In genomic region chr13:8457831-8458230, GRCm38 (mm10) we compare ENCODE assay signal across 28 mouse cellular contexts.
A peak's percentile ranks its signal among the peaks of the same experiment; 100 is the strongest.
DNase-seq lines count a peak whose midpoint lies in the region; ATAC-seq lines count a peak whose summit lies in the region.
"Had no signal": no experiment of that assay in that cellular context is flagged by ENCODE, and none has a peak within 500 bp of the region (broad histone marks: within the 10 kb centered on the region; RNA-seq: fewer than 3 reads in every experiment).

No protein-coding gene starts in this region.

- H3K36me3 ChIP-seq in embryonic facial prominence, embryonic 13.5 days, result no peaks in the 10 kb centered on the region
- H3K36me3 ChIP-seq in embryonic facial prominence, embryonic 10.5 days (replicated peaks), result no peaks in the 10 kb centered on the region
- H3K36me3 ChIP-seq: embryonic facial prominence, embryonic 12.5 days; heart, embryonic 10.5 days; heart, embryonic 13.5 days; intestine, embryonic 15.5 days had no signal

- H3K4me1 ChIP-seq in embryonic facial prominence, embryonic 13.5 days, result no peaks in the 10 kb centered on the region
- H3K4me1 ChIP-seq in embryonic facial prominence, embryonic 10.5 days, result no peaks in the 10 kb centered on the region
- H3K4me1 ChIP-seq: embryonic facial prominence, embryonic 12.5 days; forebrain, embryonic 13.5 days; heart, embryonic 10.5 days; heart, embryonic 13.5 days; intestine, embryonic 15.5 days had no signal

- H3K4me3 ChIP-seq in embryonic facial prominence, embryonic 13.5 days, result no peak overlapping the region
- no peak overlapping the region for H3K4me3 ChIP-seq in embryonic facial prominence, embryonic 10.5 days
- H3K4me3 ChIP-seq: embryonic facial prominence, embryonic 12.5 days; erythroblast, embryonic 14.5 days; forebrain, embryonic 13.5 days; heart, adult 2 months; heart, embryonic 10.5 days; heart, embryonic 13.5 days; intestine, embryonic 15.5 days had no signal

- 0 out of 2 replicates have a peak overlapping the region, but pooled peaks have one; percentile 7 for H3K27ac ChIP-seq in embryonic facial prominence, embryonic 13.5 days
- no peak overlapping the region for H3K27ac ChIP-seq in embryonic facial prominence, embryonic 10.5 days (replicated peaks)
- H3K27ac ChIP-seq: embryonic facial prominence, embryonic 12.5 days; forebrain, embryonic 13.5 days; heart, adult 2 months; heart, embryonic 10.5 days; heart, embryonic 13.5 days; hindbrain, embryonic 14.5 days; hindbrain, postnatal 0 days; intestine, embryonic 15.5 days had no signal

- no peaks in the 10 kb centered on the region for H3K9me3 ChIP-seq in embryonic facial prominence, embryonic 13.5 days
- H3K9me3 ChIP-seq in embryonic facial prominence, embryonic 10.5 days, result no peaks in the 10 kb centered on the region
- H3K9me3 ChIP-seq: embryonic facial prominence, embryonic 12.5 days; forebrain, embryonic 13.5 days; heart, embryonic 10.5 days; heart, embryonic 13.5 days; intestine, embryonic 15.5 days had no signal

- H3K4me2 ChIP-seq in embryonic facial prominence, embryonic 13.5 days, result no peak overlapping the region
- H3K4me2 ChIP-seq: embryonic facial prominence, embryonic 12.5 days; forebrain, embryonic 13.5 days; heart, embryonic 13.5 days; hindbrain, embryonic 14.5 days; intestine, embryonic 15.5 days had no signal

- DNase-seq in embryonic facial prominence, embryonic 10.5 days (ENCODE audit: low spot score), result no peak
- peak; percentile 1 for DNase-seq in thymus, postnatal 25 days
- DNase-seq in thymus, postnatal 4 days, result no peak
- peak; percentile 32 for DNase-seq in naive thymus-derived CD4-positive, alpha-beta T cell, adult 2 months (ENCODE audit: low read depth)
- DNase-seq in embryo, embryonic 10.5 days (ENCODE audit: low spot score), result no peak
- DNase-seq in B cell, adult 2 months, result no peak
- DNase-seq: adrenal gland, adult 8-10 months; adrenal gland, postnatal 25 days; cerebellum, adult 11-12 months; cerebellum, adult 8-10 months; cerebellum, postnatal 10 days; cerebellum, postnatal 36 days; gastrocnemius, postnatal 10 days; gastrocnemius, postnatal 36 days; heart, adult 2 months; heart, postnatal 14 days; heart, postnatal 4 days had no signal

- no peaks in the 10 kb centered on the region for H3K27me3 ChIP-seq in embryonic facial prominence, embryonic 13.5 days
- H3K27me3 ChIP-seq in embryonic facial prominence, embryonic 10.5 days (replicated peaks; ENCODE audit: low read depth, poor library complexity, severe bottlenecking), result no peaks in the 10 kb centered on the region
- H3K27me3 ChIP-seq: embryonic facial prominence, embryonic 12.5 days; forebrain, embryonic 13.5 days; heart, embryonic 13.5 days; intestine, embryonic 15.5 days had no signal

- 61% methylated on average over 3 of the region's 3 CpGs for WGBS in embryonic facial prominence, embryonic 13.5 days
- WGBS in embryonic facial prominence, embryonic 10.5 days, result 79% methylated on average over 3 of the region's 3 CpGs

- ATAC-seq in embryonic facial prominence, embryonic 13.5 days (ENCODE audit: insufficient number of reproducible peaks, insufficient read depth, low FRiP score, low TSS enrichment, low read depth), result no peak
- peak; percentile 48 for ATAC-seq in activated CD4-positive, CD25-positive, alpha-beta regulatory T cell, adult 4 months
- ATAC-seq: forebrain, embryonic 13.5 days; forebrain, embryonic 16.5 days; hindbrain, postnatal 0 days; intestine, embryonic 15.5 days had no signal

- no peak overlapping the region for H3K9ac ChIP-seq in embryonic facial prominence, embryonic 13.5 days
- H3K9ac ChIP-seq: embryonic facial prominence, embryonic 12.5 days; forebrain, embryonic 13.5 days; heart, embryonic 13.5 days; hindbrain, embryonic 14.5 days; intestine, embryonic 15.5 days had no signal

Comparison
In these comparisons a context has a peak if more than half of its experiments do, and no peak if none do; other contexts are left out.
1. DNase-seq: peak in thymus, postnatal 25 days (single experiment) and naive thymus-derived CD4-positive, alpha-beta T cell, adult 2 months (single experiment); none in embryonic facial prominence, embryonic 10.5 days (single experiment), thymus, postnatal 4 days (single experiment), embryo, embryonic 10.5 days (single experiment) and B cell, adult 2 months (0 of 2).